Comparison of ENCODE assay signal across 9 mouse cellular contexts in genomic region chr12:57281155-57282114, GRCm38 (mm10). TPM values are rescaled to one million over a fixed set of nuclear protein-coding genes. Genes with fewer than 3 reads are reported as not detected.
A peak's percentile ranks its signal among the peaks of the same experiment; 100 is the strongest.
DNase-seq lines count a peak whose midpoint lies in the region; ATAC-seq and TF ChIP-seq lines count a peak whose summit lies in the region.
"Had no signal": no experiment of that assay in that cellular context is flagged by ENCODE, and none has a peak within 500 bp of the region (broad histone marks: within the 10 kb centered on the region; RNA-seq: fewer than 3 reads in every experiment).

No protein-coding gene starts in this region.

- no peaks in the 10 kb centered on the region for H3K27me3 ChIP-seq in intestine, postnatal 0 days (replicated peaks; ENCODE audit: control insufficient read depth, insufficient read depth, low read length)
- H3K27me3 ChIP-seq in neural tube, embryonic 15.5 days (replicated peaks) = no peaks in the 10 kb centered on the region; the same call in 1 of the 2 replicates

- no peaks in the 10 kb centered on the region for H3K9me3 ChIP-seq in intestine, postnatal 0 days (ENCODE audit: control insufficient read depth)
- H3K9me3 ChIP-seq in neural tube, embryonic 15.5 days (replicated peaks) = no peaks in the 10 kb centered on the region

- intact Hi-C loops in left cerebral cortex, postnatal 36 days (cut with DNase I) = loop anchor here (2.0 to 10.0 kb wide), 3 partner anchors 263 to 1663 kb away; partner anchors contain the start of gene Foxa1

- no peaks in the 10 kb centered on the region for H3K4me1 ChIP-seq in intestine, postnatal 0 days (replicated peaks; ENCODE audit: control insufficient read depth, insufficient read depth, low read length)
- no peaks in the 10 kb centered on the region for H3K4me1 ChIP-seq in neural tube, embryonic 15.5 days

- no peak overlapping the region for H3K4me3 ChIP-seq in intestine, postnatal 0 days (ENCODE audit: low read depth, low read length)
- H3K4me3 ChIP-seq in neural tube, embryonic 15.5 days (replicated peaks) = no peak overlapping the region

- DNase-seq in adrenal gland, adult 2 months = peak; percentile 4
- DNase-seq in adrenal gland, postnatal 4 days (ENCODE audit: low spot score in 2 of 2) = no peak
- DNase-seq in left cerebral cortex, adult 11 months (ENCODE audit: low spot score) = peak; percentile 7
- no peak for DNase-seq in left cerebral cortex, postnatal 36 days (ENCODE audit: low spot score in 2 of 2)
- peak; percentile 40 to 59 for DNase-seq in cerebellum, postnatal 10 days

- TF ChIP-seq CTCF in intestine, postnatal 0 days (IDR thresholded peaks at IDR 0.05; ENCODE audit: low read depth) = peak; percentile 79

- no peak for ATAC-seq in intestine, postnatal 0 days
- ATAC-seq in neural tube, embryonic 15.5 days (ENCODE audit: low FRiP score) = peak; percentile 79
- no peak for ATAC-seq in erythroid progenitor cell, adult 5-6 weeks (replicated peaks; ENCODE audit: low FRiP score, poor library complexity, severe bottlenecking)

- no peak overlapping the region for H3K4me2 ChIP-seq in intestine, postnatal 0 days (replicated peaks; ENCODE audit: low read depth)
- no peak overlapping the region for H3K4me2 ChIP-seq in neural tube, embryonic 15.5 days

- no peaks in the 10 kb centered on the region for H3K36me3 ChIP-seq in intestine, postnatal 0 days (ENCODE audit: control insufficient read depth, insufficient read depth)
- H3K36me3 ChIP-seq in neural tube, embryonic 15.5 days = no peaks in the 10 kb centered on the region

- no peak overlapping the region for H3K9ac ChIP-seq in intestine, postnatal 0 days (ENCODE audit: low read depth, low read length)
- H3K9ac ChIP-seq in neural tube, embryonic 15.5 days (replicated peaks) = no peak overlapping the region

- 54% methylated on average over 3 of the region's 3 CpGs for WGBS in intestine, postnatal 0 days
- WGBS in neural tube, embryonic 15.5 days = 40% methylated on average over 3 of the region's 3 CpGs

- no peak overlapping the region for H3K27ac ChIP-seq in intestine, postnatal 0 days (ENCODE audit: low read depth, low read length)
- no peak overlapping the region for H3K27ac ChIP-seq in neural tube, embryonic 15.5 days (replicated peaks)
- H3K27ac ChIP-seq: macrophage had no signal

RNA-seq across cellular contexts. Expression of gene Mipol1, which starts 51.2 kb away (rescaled TPM):
- total RNA-seq in adrenal gland, adult 2 months (2021) = 10 to 100 TPM in 1 of 2 experiments, 1 to 10 TPM in 1; 9.0 to 10.1 TPM
- polyA plus RNA-seq in adrenal gland, adult 2 months (2012; rRNA removed) = 1.5 and 1.9 TPM in 2 replicates
- total RNA-seq in adrenal gland, postnatal 4 days (2021) = 10 to 100 TPM; 11.1 to 12.6 TPM
- 1 to 10 TPM; 4.8 to 7.3 TPM for total RNA-seq in left cerebral cortex, postnatal 36 days (2021)
- polyA plus RNA-seq in intestine, postnatal 0 days (2015; fragmentation: Nextera tagmentation; extraction: Ambion mirVana) = 4.0 TPM in 2 replicates
- 5.5 and 6.4 TPM in 2 replicates for polyA plus RNA-seq in neural tube, embryonic 15.5 days (2015; fragmentation: Nextera tagmentation; extraction: Ambion mirVana)
- total RNA-seq in erythroid progenitor cell, adult 5-6 weeks (2015; ENCODE audit: low replicate concordance) = 2.5 and 7.2 TPM in 2 replicates
- total RNA-seq in erythroid progenitor cell, adult 5-6 weeks (2017; ENCODE audit: low replicate concordance) = 4.1 and 7.3 TPM in 2 replicates

RNA-seq across cellular contexts. Expression of gene Prps1l3, which starts 51.2 kb away (rescaled TPM):
- 10 to 100 TPM; 33.2 to 39.3 TPM for total RNA-seq in adrenal gland, adult 2 months (2021)
- polyA plus RNA-seq in adrenal gland, adult 2 months (2012; rRNA removed) = 12.5 and 13.0 TPM in 2 replicates
- 10 to 100 TPM; 35.6 to 39.0 TPM for total RNA-seq in adrenal gland, postnatal 4 days (2021)
- 10 to 100 TPM; 12.9 to 14.6 TPM for total RNA-seq in left cerebral cortex, postnatal 36 days (2021)
- 21.5 and 21.7 TPM in 2 replicates for polyA plus RNA-seq in intestine, postnatal 0 days (2015; fragmentation: Nextera tagmentation; extraction: Ambion mirVana)
- polyA plus RNA-seq in neural tube, embryonic 15.5 days (2015; fragmentation: Nextera tagmentation; extraction: Ambion mirVana) = 20.0 and 30.6 TPM in 2 replicates
- total RNA-seq in erythroid progenitor cell, adult 5-6 weeks (2015; ENCODE audit: low replicate concordance) = 22.0 and 49.5 TPM in 2 replicates
- total RNA-seq in erythroid progenitor cell, adult 5-6 weeks (2017; ENCODE audit: low replicate concordance) = 33.6 and 48.1 TPM in 2 replicates

Comparison
In these comparisons a context has a peak if more than half of its experiments do, and no peak if none do; other contexts are left out.
1. DNase-seq: peak in adrenal gland, adult 2 months (single experiment), left cerebral cortex, adult 11 months (single experiment) and cerebellum, postnatal 10 days (2 of 2); none in adrenal gland, postnatal 4 days (0 of 2) and left cerebral cortex, postnatal 36 days (0 of 2).